Mouse (Mus musculus) CH12.LX (cell line): ENCODE data around the gene Ubap1.

Source experiments
- BHLHE40 ChIP-seq: IDR thresholded peaks from 2 replicates; pipeline ENCODE4 v1.6.1; 2011; ENCODE audit warnings: mild to moderate bottlenecking, low read depth, low read length, improper control_type of control experiment
- CTCF ChIP-seq, 2 experiments: IDR thresholded peaks in 1 of 2; conservative IDR thresholded peaks in 1 of 2; 2 replicates each; pipeline ENCODE4 v1.5.1; 2011 to 2012; ENCODE audit warnings: low read depth in 2 of 2, low read length in 2 of 2, improper control_type of control experiment in 1 of 2, inconsistent platforms in 1 of 2, mild to moderate bottlenecking in 1 of 2, moderate library complexity in 1 of 2
- EP300 ChIP-seq: IDR thresholded peaks from 2 replicates; pipeline ENCODE4 v1.6.1; 2011; ENCODE audit warnings: low read length, improper control_type of control experiment
- JUND ChIP-seq: conservative IDR thresholded peaks from 2 replicates; pipeline ENCODE4 v1.6.1; 2011; ENCODE audit warnings: low read depth, low read length, improper control_type of control experiment
- KAT2A ChIP-seq: IDR thresholded peaks from 2 replicates; pipeline ENCODE4 v1.6.1; 2012; ENCODE audit warnings: low read length, improper control_type of control experiment, inconsistent platforms; ENCODE audit not compliant: insufficient replicate concordance
- MAX ChIP-seq: IDR thresholded peaks from 2 replicates; pipeline ENCODE4 v1.6.1; 2011; ENCODE audit warnings: low read length, improper control_type of control experiment
- MAZ ChIP-seq: IDR thresholded peaks from 2 replicates; pipeline ENCODE4 v1.6.1; 2012; ENCODE audit warnings: low read depth, mild to moderate bottlenecking, inconsistent platforms, low read length, improper control_type of control experiment, moderate library complexity
- MEF2A ChIP-seq: IDR thresholded peaks from 2 replicates; pipeline ENCODE4 v1.6.1; 2014; ENCODE audit warnings: low read depth, mild to moderate bottlenecking, inconsistent platforms, low read length, improper control_type of control experiment, borderline replicate concordance
- MYC ChIP-seq: IDR thresholded peaks from 2 replicates; pipeline ENCODE4 v1.6.1; 2011; ENCODE audit warnings: low read depth, mild to moderate bottlenecking, improper control_type of control experiment, low read length
- POLR2A ChIP-seq: IDR thresholded peaks from 2 replicates; pipeline ENCODE4 v1.6.1; 2011; ENCODE audit warnings: low read depth, mild to moderate bottlenecking, improper control_type of control experiment, low read length
- POLR2AphosphoS2 ChIP-seq: IDR thresholded peaks from 2 replicates; pipeline ENCODE4 v1.6.1; 2011; ENCODE audit warnings: low read depth, low read length, improper control_type of control experiment
- SMC3 ChIP-seq: IDR thresholded peaks from 2 replicates; pipeline ENCODE4 v1.6.1; 2011; ENCODE audit warnings: low read depth, low read length, improper control_type of control experiment
- UBTF ChIP-seq: IDR thresholded peaks from 2 replicates; pipeline ENCODE4 v1.6.1; 2012; ENCODE audit warnings: low read depth, mild to moderate bottlenecking, inconsistent platforms, low read length, improper control_type of control experiment, moderate library complexity
- USF2 ChIP-seq: conservative IDR thresholded peaks from 2 replicates; pipeline ENCODE4 v1.6.1; 2011; ENCODE audit warnings: low read depth, low read length, improper control_type of control experiment

DNA sequence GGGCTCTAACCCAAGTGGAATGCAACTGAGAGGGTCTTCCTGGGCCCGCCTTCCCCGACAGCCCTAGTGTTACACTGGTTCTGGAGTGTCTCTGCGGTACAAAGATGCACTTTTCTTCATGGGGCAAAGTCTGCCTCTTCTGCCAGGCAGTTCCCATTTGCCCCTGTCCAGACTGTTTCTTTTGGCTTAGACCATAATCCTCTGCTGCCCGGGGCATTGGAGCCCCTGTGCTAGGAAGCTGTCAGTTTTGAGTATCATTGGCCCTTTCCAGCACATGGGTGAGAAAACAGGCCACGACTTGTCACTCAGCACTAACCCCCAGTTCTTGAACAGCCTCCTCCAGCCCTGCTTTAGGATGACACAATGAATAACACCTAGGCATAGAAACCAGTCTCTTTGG, 40.4 kb downstream of the Ubap1 start:
- TF ChIP-seq JUND (no peak), POLR2AphosphoS2 (no peak), CTCF (conservative IDR thresholded peaks at IDR 0.05 in 1 of 2, IDR thresholded peaks at IDR 0.05 in 1 of 2; ENCODE audit: low read depth in 2 of 2, low read length in 2 of 2) (no peak), MEF2A (no peak), BHLHE40 (no peak), POLR2A (no peak), MAZ (no peak), UBTF (no peak), MYC (no peak), SMC3 (no peak), MAX (no peak), USF2 (no peak), KAT2A (no peak), EP300 (no peak)
